Mouse (Mus musculus): Measurements from ENCODE around the gene Atg4b.

- TF ChIP-seq CTCF (IDR thresholded peaks at IDR 0.05; ENCODE audit: low read depth, low read length) (no peak), POLR2A (IDR thresholded peaks at IDR 0.05; ENCODE audit: borderline replicate concordance, low read depth, low read length) (no peak)
These were observed 4.0 kb downstream of the Atg4b start for GRCm38 (mm10) chr1:93755291-93755610.
